Mouse (Mus musculus) frontal cortex, postnatal 36 days (tissue): Measurements from ENCODE around the gene Ms4a4b.
A peak's percentile ranks its signal among the peaks of the same experiment; 100 is the strongest.
"Not testable (repeated sequence)": the region's sequence is repeated elsewhere in the genome, so short reads cannot be mapped to it uniquely, and the experiment has no call there.

Experiments used
- DNase-seq, 2 experiments: peaks; one replicate each; pipeline ENCODE4 v3.0.0; 2022; ENCODE audit warnings: low spot score in 2 of 2

Ms4a4b gene

GRCm38 (mm10) chr19:11485746-11486145 lies 42.4 kb downstream of the Ms4a4b start, which contains the start of gene Gm8369:
Gene Gm8369, plus strand, starts transcription at chr19:11485938.
- peak in 1 of 2 experiments; percentile 63 for DNase-seq

- no peak for DNase-seq
These were observed 43.2 kb downstream of the Ms4a4b start for GRCm38 (mm10) chr19:11486599-11486998.

GRCm38 (mm10) chr19:11491406-11492189 lies 48.2 kb downstream of the Ms4a4b start:
- no peak for DNase-seq

GRCm38 (mm10) chr19:11492671-11493070 lies 49.3 kb downstream of the Ms4a4b start:
- no peak for DNase-seq

- DNase-seq, result no peak
These were observed 51.2 kb downstream of the Ms4a4b start for GRCm38 (mm10) chr19:11494519-11494918.

- no peak for DNase-seq
These were observed 53.0 kb downstream of the Ms4a4b start for GRCm38 (mm10) chr19:11496361-11496760.

- not testable (repeated sequence) for DNase-seq
These were observed 53.9 kb downstream of the Ms4a4b start for GRCm38 (mm10) chr19:11497300-11497699.

- no peak for DNase-seq
These were observed 57.4 kb downstream of the Ms4a4b start for GRCm38 (mm10) chr19:11500796-11501195.

GRCm38 (mm10) chr19:11501326-11501725 lies 58.0 kb downstream of the Ms4a4b start:
- DNase-seq, result no peak

GRCm38 (mm10) chr19:11504857-11505256 lies 61.5 kb downstream of the Ms4a4b start:
- no peak for DNase-seq

- DNase-seq, result no peak
These were observed 70.1 kb downstream of the Ms4a4b start for GRCm38 (mm10) chr19:11513458-11513857.

GRCm38 (mm10) chr19:11516246-11516645 lies 72.9 kb downstream of the Ms4a4b start, which contains the start of gene Ms4a6b:
Gene Ms4a6b, plus strand, starts transcription at chr19:11516512.
- DNase-seq, result no peak
